Mouse (Mus musculus) liver, embryonic 11.5 days (tissue): ENCODE measurements around the gene Pdlim1. TPM values are rescaled to one million over a fixed set of nuclear protein-coding genes. Genes with fewer than 3 reads are reported as not detected.
A peak's percentile ranks its signal among the peaks of the same experiment; 100 is the strongest.

Experiments used
- ATAC-seq: fragments of 200-750 bp; cut with Nextera tagmentation; replicated peaks from 2 replicates; pipeline ENCODE4 v1.8.0; 2017; ENCODE audit warnings: moderate number of reproducible peaks, mild to moderate bottlenecking, moderate TSS enrichment, moderate library complexity; ENCODE audit not compliant: low FRiP score
- DNase-seq: peaks from one replicate; pipeline ENCODE4 v3.0.0-alpha.2; 2017; ENCODE audit warnings: low spot score
- H3K27ac ChIP-seq: fragments of 300-500 bp; sonication (generic); 2 replicates; pipeline ENCODE4 v1.5.1; 2014; ENCODE audit warnings: mild to moderate bottlenecking, low read depth, low read length, control low read depth
- H3K27me3 ChIP-seq: fragments of 300-500 bp; sonication (generic); replicated peaks from 2 replicates; pipeline ENCODE4 v1.6.1; 2014; ENCODE audit warnings: low read length, mixed read lengths; ENCODE audit not compliant: control insufficient read depth, insufficient read depth
- H3K36me3 ChIP-seq: fragments of 300-500 bp; sonication (generic); 2 replicates; pipeline ENCODE4 v1.6.1; 2014; ENCODE audit warnings: mild to moderate bottlenecking, low read length, moderate library complexity, mixed read lengths; ENCODE audit not compliant: control insufficient read depth, insufficient read depth
- H3K4me1 ChIP-seq: fragments of 300-500 bp; sonication (generic); replicated peaks from 2 replicates; pipeline ENCODE4 v1.6.1; 2014; ENCODE audit warnings: low read length, mixed read lengths; ENCODE audit not compliant: control insufficient read depth, insufficient read depth
- H3K4me2 ChIP-seq: fragments of 300-500 bp; sonication (generic); 2 replicates; pipeline ENCODE4 v1.6.1; 2014; ENCODE audit warnings: mild to moderate bottlenecking, control low read depth, moderate library complexity
- H3K4me3 ChIP-seq: fragments of 300-500 bp; sonication (generic); 2 replicates; pipeline ENCODE4 v1.5.1; 2014; ENCODE audit warnings: low read depth, low read length, control low read depth
- H3K9ac ChIP-seq: fragments of 300-500 bp; sonication (generic); 2 replicates; pipeline ENCODE4 v1.6.1; 2014; ENCODE audit warnings: low read depth, low read length, control low read depth
- H3K9me3 ChIP-seq: fragments of 300-500 bp; sonication (generic); 2 replicates; pipeline ENCODE4 v1.6.1; 2016; ENCODE audit warnings: low read length, inconsistent platforms, mixed read lengths; ENCODE audit not compliant: control insufficient read depth
- WGBS: fragments of 180-500 bp; shearing (Covaris S2); extraction: QIAGEN DNeasy Blood & Tissue Kit; methylation state at CpG from one replicate; pipeline ENCODE4 v1.1.7; 2014; 5-methylcytosine and 5-hydroxymethylcytosine counted together
- polyA plus RNA-seq: library from polyadenylated mRNA; unstranded; fragments of >200 nt; fragmentation: Nextera tagmentation; extraction: Ambion mirVana; gene quantifications from 2 replicates; pipeline ENCODE4 v1.2.1, GENCODE M21; 2014

Gene Pdlim1
- polyA plus RNA-seq, 1 experiment from 2014 or later, result 118 TPM

- DNase-seq (no peak), ATAC-seq (no peak)
- Histone ChIP-seq H3K9ac (no peak overlapping the region), H3K27me3 (peaks cover 7% of the 10 kb centered on the region; the same call in 1 of the 2 replicates), H3K36me3 (no peaks in the 10 kb centered on the region), H3K4me3 (no peak overlapping the region), H3K4me2 (no peak overlapping the region), H3K27ac (no peak overlapping the region), H3K4me1 (no peaks in the 10 kb centered on the region), H3K9me3 (0 out of 2 replicates have a peak, but pooled peaks cover 2% of the 10 kb centered on the region)
- 79% methylated on average over 8 of the region's 8 CpGs for WGBS
Measured at GRCm38 (mm10) chr19:40277494-40277893, 5.9 kb upstream of the Pdlim1 start.

GRCm38 (mm10) chr19:40275401-40276188, 4.0 kb upstream of the Pdlim1 start:
- DNase-seq (no peak), ATAC-seq (no peak)
- Histone ChIP-seq H3K36me3 (no peaks in the 10 kb centered on the region), H3K4me1 (no peaks in the 10 kb centered on the region), H3K9ac (no peak overlapping the region), H3K9me3 (0 out of 2 replicates have a peak, but pooled peaks cover 2% of the 10 kb centered on the region), H3K27ac (no peak overlapping the region), H3K4me2 (no peak overlapping the region), H3K4me3 (no peak overlapping the region), H3K27me3 (peaks cover 17% of the 10 kb centered on the region; the same call in 1 of the 2 replicates)
- 78% methylated on average over 14 of the region's 14 CpGs for WGBS

GRCm38 (mm10) chr19:40272674-40273073, 1.0 kb upstream of the Pdlim1 start:
- Histone ChIP-seq H3K36me3 (no peaks in the 10 kb centered on the region), H3K4me3 (no peak overlapping the region), H3K27me3 (peaks cover 17% of the 10 kb centered on the region; the same call in 1 of the 2 replicates), H3K27ac (no peak overlapping the region), H3K4me1 (peaks cover 4% of the 10 kb centered on the region; the same call in 1 of the 2 replicates), H3K9me3 (0 out of 2 replicates have a peak, but pooled peaks cover 2% of the 10 kb centered on the region), H3K9ac (no peak overlapping the region), H3K4me2 (no peak overlapping the region)
- DNase-seq, result no peak
- 39% methylated on average over 13 of the region's 13 CpGs for WGBS
- no peak for ATAC-seq

DNA sequence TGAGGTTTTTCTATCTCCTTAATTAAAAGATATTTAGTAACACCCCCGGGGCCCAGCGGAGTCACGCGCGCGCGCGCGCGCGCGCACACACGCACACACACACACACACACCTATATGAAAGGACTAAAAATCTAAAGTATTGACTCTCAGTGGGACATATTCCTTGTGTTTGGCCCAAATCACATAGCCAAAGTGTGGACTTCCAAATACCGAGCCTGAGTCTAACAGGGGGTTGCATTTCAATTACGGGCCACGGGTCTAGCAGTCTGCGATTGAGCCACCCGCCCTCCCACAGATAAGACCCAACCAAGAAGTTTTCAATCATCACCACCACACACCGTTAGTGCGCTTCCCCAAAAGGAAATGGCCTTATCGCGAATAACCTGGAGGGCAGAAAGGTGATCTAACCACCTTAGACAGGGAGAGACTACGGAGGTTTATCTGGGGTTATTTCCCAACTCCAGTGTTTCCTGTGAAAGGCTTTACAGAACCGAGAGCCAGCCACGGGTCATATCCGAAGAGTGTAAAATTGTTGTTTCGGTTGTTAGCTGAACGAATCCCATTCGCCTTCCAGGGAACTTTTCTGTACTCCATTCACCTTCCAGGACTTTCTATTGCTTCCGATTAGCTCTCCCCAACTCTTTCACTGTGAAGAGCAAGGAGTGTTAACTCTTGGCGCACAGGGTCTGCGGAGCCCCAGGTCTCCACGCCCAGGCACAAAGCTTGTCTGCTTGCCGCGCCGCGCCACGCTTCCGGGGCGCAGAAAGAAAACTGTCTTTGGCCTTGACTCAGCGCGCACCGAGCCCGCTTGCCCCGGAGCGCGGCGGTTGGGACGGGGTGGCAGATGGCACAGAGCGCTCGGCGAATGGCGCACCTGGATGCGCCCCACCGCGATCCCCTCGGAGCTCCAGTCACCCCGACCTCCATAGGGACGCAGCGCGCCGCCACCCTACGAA, 1.0 kb downstream of the Pdlim1 start:
- peaks cover 11% of the 10 kb centered on the region; the same call in 1 of the 2 replicates for H3K4me1 ChIP-seq
- WGBS, result 6% methylated on average over 63 of the region's 63 CpGs
- peaks cover 17% of the 10 kb centered on the region; the same call in 1 of the 2 replicates for H3K27me3 ChIP-seq

DNA sequence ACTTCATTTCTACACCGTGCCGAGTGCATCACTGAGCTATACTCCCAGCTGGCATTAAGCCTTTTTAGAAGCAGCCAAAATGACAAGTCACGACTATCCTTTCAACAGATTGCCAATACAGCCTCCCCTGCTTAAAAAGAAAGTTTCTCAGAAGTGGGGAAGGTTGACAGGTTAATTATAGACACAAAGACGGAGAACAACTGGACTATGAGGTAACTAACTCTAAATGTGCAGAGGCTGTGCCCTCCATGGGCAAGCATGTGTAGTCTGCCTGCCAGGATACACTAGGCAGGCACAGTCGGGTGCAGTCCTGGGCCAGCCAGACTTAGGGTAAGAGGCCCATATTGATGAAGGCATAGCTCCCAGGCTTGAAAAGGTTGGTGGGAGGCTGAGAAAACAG, 2.1 kb downstream of the Pdlim1 start:
- H3K4me1 ChIP-seq, result peaks cover 11% of the 10 kb centered on the region; the same call in 1 of the 2 replicates
- H3K27me3 ChIP-seq, result peaks cover 17% of the 10 kb centered on the region; the same call in 1 of the 2 replicates
- ATAC-seq (no peak), DNase-seq (no peak)
- H3K9ac ChIP-seq, result no peak overlapping the region
- no peaks in the 10 kb centered on the region for H3K9me3 ChIP-seq
- H3K36me3 ChIP-seq, result no peaks in the 10 kb centered on the region
- H3K27ac ChIP-seq, result no peak overlapping the region
- 82% methylated on average over 5 of the region's 5 CpGs for whole genome bisulfite sequencing
- peak overlapping the region; percentile 95; the same call in 1 of the 2 replicates for H3K4me2 ChIP-seq
- H3K4me3 ChIP-seq, result no peak overlapping the region

More for the DNA sequence above, 1.0 kb downstream of the Pdlim1 start:
- Histone ChIP-seq H3K4me3 (peak overlapping the region; percentile 76), H3K27ac (peak overlapping the region; percentile 65; the same call in 1 of the 2 replicates), H3K4me2 (peak overlapping the region; percentile 95), H3K9ac (peak overlapping the region; percentile 76), H3K36me3 (no peaks in the 10 kb centered on the region), H3K9me3 (no peaks in the 10 kb centered on the region)
- ATAC-seq, result peak; percentile 58
- DNase-seq, result peak; percentile 49

GRCm38 (mm10) chr19:40268493-40268892, 3.1 kb downstream of the Pdlim1 start:
- H3K36me3 ChIP-seq, result 0 out of 2 replicates have a peak, but pooled peaks cover 2% of the 10 kb centered on the region
- H3K9ac ChIP-seq, result no peak overlapping the region
- 77% methylated on average over 3 of the region's 3 CpGs for WGBS
- no peak overlapping the region for H3K4me2 ChIP-seq
- no peaks in the 10 kb centered on the region for H3K9me3 ChIP-seq
- no peak for ATAC-seq
- peaks cover 11% of the 10 kb centered on the region; the same call in 1 of the 2 replicates for H3K4me1 ChIP-seq
- peaks cover 17% of the 10 kb centered on the region; the same call in 1 of the 2 replicates for H3K27me3 ChIP-seq
- H3K4me3 ChIP-seq, result no peak overlapping the region
- no peak for DNase-seq
- H3K27ac ChIP-seq, result no peak overlapping the region

DNA sequence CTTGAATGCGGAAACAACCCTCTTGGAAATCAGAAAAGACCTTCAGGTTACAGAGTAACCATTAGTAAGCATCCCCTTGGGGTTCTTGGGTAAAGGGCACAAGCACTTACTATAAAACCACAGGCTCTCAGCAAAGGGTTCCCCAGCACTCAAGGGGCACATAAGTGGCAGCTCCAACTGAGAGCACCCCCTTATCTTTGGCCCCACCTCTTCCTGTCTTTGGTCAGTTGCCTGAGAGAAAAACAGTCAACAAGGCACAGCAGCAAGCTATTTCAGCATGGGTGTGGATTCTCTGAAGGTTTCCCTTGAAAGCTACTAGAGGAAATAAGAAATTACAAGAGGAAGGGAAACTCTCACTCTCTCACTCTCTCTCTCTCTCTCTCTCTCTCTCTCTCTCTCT, 4.3 kb downstream of the Pdlim1 start:
- no peaks in the 10 kb centered on the region for H3K9me3 ChIP-seq
- peaks cover 9% of the 10 kb centered on the region; the same call in 1 of the 2 replicates for H3K27me3 ChIP-seq
- DNase-seq (no peak), ATAC-seq (no peak)
- 0 out of 2 replicates have a peak, but pooled peaks cover 2% of the 10 kb centered on the region for H3K36me3 ChIP-seq
- no peak overlapping the region for H3K4me3 ChIP-seq
- peak overlapping the region; percentile 31; the same call in 1 of the 2 replicates for H3K9ac ChIP-seq
- H3K27ac ChIP-seq, result peak overlapping the region; percentile 22; the same call in 1 of the 2 replicates
- 78% methylated on average over 1 of the region's 1 CpGs for WGBS
- H3K4me2 ChIP-seq, result 0 out of 2 replicates have a peak overlapping the region, but pooled peaks have one; percentile 22
- peaks cover 11% of the 10 kb centered on the region; the same call in 1 of the 2 replicates for H3K4me1 ChIP-seq

DNA sequence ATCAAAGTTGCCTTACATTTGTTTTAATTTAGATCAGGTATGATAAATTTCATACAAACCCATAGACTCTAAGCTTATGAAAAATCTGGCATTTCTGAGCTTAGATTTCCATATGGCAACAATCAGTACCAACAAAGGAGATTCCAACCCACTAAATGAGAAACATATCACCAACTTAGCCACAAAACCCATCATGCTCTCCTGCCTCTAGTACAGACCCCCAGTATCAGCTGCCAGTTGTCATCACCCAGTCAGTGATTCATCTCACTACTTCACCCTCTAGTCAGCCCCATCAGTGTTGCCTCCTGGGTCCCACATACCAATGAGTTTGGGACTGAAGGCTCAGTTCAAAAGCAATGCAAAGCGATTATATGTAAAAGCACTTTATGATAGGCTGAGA, 12.2 kb downstream of the Pdlim1 start:
- WGBS, result 83% methylated on average over 1 of the region's 1 CpGs
- no peaks in the 10 kb centered on the region for H3K9me3 ChIP-seq
- DNase-seq, result no peak

More for the DNA sequence above, 12.2 kb downstream of the Pdlim1 start:
- Histone ChIP-seq H3K36me3 (0 out of 2 replicates have a peak, but pooled peaks cover 2% of the 10 kb centered on the region), H3K9ac (no peak overlapping the region), H3K4me1 (peaks cover 13% of the 10 kb centered on the region), H3K4me2 (no peak overlapping the region), H3K27ac (no peak overlapping the region), H3K27me3 (no peaks in the 10 kb centered on the region), H3K4me3 (no peak overlapping the region)
- no peak for ATAC-seq
